Mouse (Mus musculus) hindbrain, embryonic 11.5 days (tissue): ENCODE measurements around the gene Susd4. TPM values are rescaled to one million over a fixed set of nuclear protein-coding genes. Genes with fewer than 3 reads are reported as not detected.

Source experiments
- polyA plus RNA-seq: library from polyadenylated mRNA; unstranded; fragments of >200 nt; fragmentation: Nextera tagmentation; extraction: Ambion mirVana; gene quantifications from 2 replicates; pipeline ENCODE4 v1.2.1, GENCODE M21; 2014

Gene Susd4
- polyA plus RNA-seq, 1 experiment from 2014 or later = 27.2 TPM

Other genes with a start within 250 kb of the Susd4 start
- gene Capn2, start 246.3 kb upstream of the Susd4 start, polyA plus RNA-seq = 69.5 and 78.2 TPM in 2 replicates
- not detected in 2 replicates for gene Capn8, start 198.9 kb upstream of the Susd4 start, polyA plus RNA-seq
- gene Ccdc185, start 14.7 kb upstream of the Susd4 start, polyA plus RNA-seq = not detected in 2 replicates
- gene Tlr5, start 190.9 kb downstream of the Susd4 start, polyA plus RNA-seq = 0.96 and 1.3 TPM in 2 replicates